Mouse (Mus musculus) forebrain, embryonic 14.5 days (tissue): Measurements from ENCODE around the gene Fgf8. TPM values are rescaled to one million over a fixed set of nuclear protein-coding genes. Genes with fewer than 3 reads are reported as not detected.

ENCODE experiments used
- ATAC-seq: fragments of 200-750 bp; cut with Nextera tagmentation; 2 replicates; pipeline ENCODE4 v1.8.0; 2017; ENCODE audit warnings: mild to moderate bottlenecking, moderate library complexity
- DNase-seq: peaks from one replicate; pipeline ENCODE4 v3.0.0-alpha.2; 2015; ENCODE audit warnings: low spot score
- H3K27ac ChIP-seq: fragments of 300-500 bp; sonication (generic); 2 replicates; pipeline ENCODE4 v1.5.1; 2014; ENCODE audit warnings: low read depth, mild to moderate bottlenecking, control low read depth, low read length, moderate library complexity
- H3K27me3 ChIP-seq: fragments of 300-500 bp; sonication (generic); replicated peaks from 2 replicates; pipeline ENCODE4 v1.6.1; 2014; ENCODE audit warnings: low read length, control low read depth, mixed read lengths; ENCODE audit not compliant: control insufficient read depth, insufficient read depth
- H3K36me3 ChIP-seq: fragments of 300-500 bp; sonication (generic); 2 replicates; pipeline ENCODE4 v1.6.1; 2014; ENCODE audit warnings: low read length, control low read depth; ENCODE audit not compliant: control insufficient read depth, insufficient read depth
- H3K4me1 ChIP-seq: fragments of 300-500 bp; sonication (generic); 2 replicates; pipeline ENCODE4 v1.6.1; 2014; ENCODE audit warnings: antibody characterized with exemption, low read length, control low read depth; ENCODE audit not compliant: control insufficient read depth, insufficient read depth
- H3K4me2 ChIP-seq: fragments of 300-500 bp; sonication (generic); 2 replicates; pipeline ENCODE4 v1.6.1; 2014; ENCODE audit warnings: mild to moderate bottlenecking, control low read depth, low read length
- H3K4me3 ChIP-seq: fragments of 300-500 bp; sonication (generic); 2 replicates; pipeline ENCODE4 v1.5.1; 2014; ENCODE audit warnings: low read depth, low read length, control low read depth
- H3K9ac ChIP-seq: fragments of 300-500 bp; sonication (generic); 2 replicates; pipeline ENCODE4 v1.6.1; 2014; ENCODE audit warnings: mild to moderate bottlenecking, low read length, control low read depth, moderate library complexity
- H3K9me3 ChIP-seq: fragments of 300-500 bp; sonication (generic); replicated peaks from 2 replicates; pipeline ENCODE4 v1.6.1; 2016; ENCODE audit warnings: low read length, control low read depth, mixed read lengths; ENCODE audit not compliant: control insufficient read depth
- WGBS: fragments of 180-500 bp; shearing (Covaris S2); extraction: QIAGEN DNeasy Blood & Tissue Kit; methylation state at CpG from one replicate; pipeline ENCODE4 v1.1.7; 2014; 5-methylcytosine and 5-hydroxymethylcytosine counted together
- polyA plus RNA-seq: library from polyadenylated mRNA; unstranded; fragments of >200 nt; fragmentation: Nextera tagmentation; extraction: Ambion mirVana; gene quantifications from 2 replicates; pipeline ENCODE4 v1.2.1, GENCODE M21; 2014

Gene Fgf8
- polyA plus RNA-seq, 1 experiment from 2014 or later, result 2.4 TPM

DNA sequence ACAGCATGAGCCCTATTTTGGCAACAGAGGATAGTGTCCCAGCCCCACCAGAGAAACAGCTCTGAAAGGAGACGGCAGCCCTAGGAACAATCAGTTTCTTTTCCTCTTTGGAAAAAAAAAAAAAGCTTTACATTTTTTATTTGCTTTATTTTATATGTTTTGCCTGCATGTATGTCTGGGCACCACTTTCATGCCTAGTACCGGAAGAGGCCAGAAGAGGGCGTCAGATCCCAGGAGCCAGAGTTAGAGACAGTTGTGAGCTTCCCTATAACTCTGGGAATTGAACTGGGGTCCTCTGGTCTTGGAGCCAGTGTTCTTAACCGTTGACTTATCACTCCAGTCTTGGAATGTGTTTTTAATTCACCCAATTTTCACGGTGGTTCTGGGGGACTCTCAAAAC, 20.5 kb downstream of the Fgf8 start:
- no peaks in the 10 kb centered on the region for H3K27me3 ChIP-seq
- DNase-seq (no peak), ATAC-seq (no peak)
- WGBS, result 69% methylated on average over 5 of the region's 5 CpGs
- H3K36me3 ChIP-seq, result no peaks in the 10 kb centered on the region
- peaks cover 4% of the 10 kb centered on the region; the same call in 1 of the 2 replicates for H3K4me1 ChIP-seq
- H3K4me2 ChIP-seq, result no peak overlapping the region
- H3K9me3 ChIP-seq, result no peaks in the 10 kb centered on the region
- no peak overlapping the region for H3K9ac ChIP-seq
- no peak overlapping the region for H3K27ac ChIP-seq
- no peak overlapping the region for H3K4me3 ChIP-seq

DNA sequence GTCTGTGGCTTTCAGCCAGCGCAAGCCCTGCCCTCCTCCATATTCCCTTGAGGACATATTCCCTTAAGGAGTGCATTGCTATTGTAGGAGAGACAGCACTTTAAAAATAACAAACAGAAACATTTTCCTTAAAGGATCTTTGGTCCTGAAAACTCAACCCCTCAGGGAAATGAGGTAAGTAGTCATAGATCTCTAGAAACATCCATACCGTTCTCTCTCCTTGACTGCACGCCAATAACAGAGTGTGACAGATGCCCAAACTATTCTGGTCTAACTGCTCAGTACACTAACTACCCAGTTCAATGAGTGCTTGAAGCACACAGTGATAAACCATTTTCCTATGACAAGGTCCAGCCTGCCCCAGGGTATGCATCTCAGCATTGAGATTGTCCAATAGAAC, 24.4 kb downstream of the Fgf8 start:
- DNase-seq (no peak), ATAC-seq (no peak; the same call in 1 of the 2 replicates)
- Histone ChIP-seq H3K9me3 (no peaks in the 10 kb centered on the region), H3K27me3 (no peaks in the 10 kb centered on the region), H3K9ac (no peak overlapping the region), H3K4me1 (peaks cover 8% of the 10 kb centered on the region; the same call in 1 of the 2 replicates), H3K27ac (peak overlapping the region; percentile 22; the same call in 1 of the 2 replicates), H3K4me2 (peak overlapping the region; percentile 46; the same call in 1 of the 2 replicates), H3K36me3 (no peaks in the 10 kb centered on the region), H3K4me3 (no peak overlapping the region)
- WGBS, result 68% methylated on average over 3 of the region's 3 CpGs

DNA sequence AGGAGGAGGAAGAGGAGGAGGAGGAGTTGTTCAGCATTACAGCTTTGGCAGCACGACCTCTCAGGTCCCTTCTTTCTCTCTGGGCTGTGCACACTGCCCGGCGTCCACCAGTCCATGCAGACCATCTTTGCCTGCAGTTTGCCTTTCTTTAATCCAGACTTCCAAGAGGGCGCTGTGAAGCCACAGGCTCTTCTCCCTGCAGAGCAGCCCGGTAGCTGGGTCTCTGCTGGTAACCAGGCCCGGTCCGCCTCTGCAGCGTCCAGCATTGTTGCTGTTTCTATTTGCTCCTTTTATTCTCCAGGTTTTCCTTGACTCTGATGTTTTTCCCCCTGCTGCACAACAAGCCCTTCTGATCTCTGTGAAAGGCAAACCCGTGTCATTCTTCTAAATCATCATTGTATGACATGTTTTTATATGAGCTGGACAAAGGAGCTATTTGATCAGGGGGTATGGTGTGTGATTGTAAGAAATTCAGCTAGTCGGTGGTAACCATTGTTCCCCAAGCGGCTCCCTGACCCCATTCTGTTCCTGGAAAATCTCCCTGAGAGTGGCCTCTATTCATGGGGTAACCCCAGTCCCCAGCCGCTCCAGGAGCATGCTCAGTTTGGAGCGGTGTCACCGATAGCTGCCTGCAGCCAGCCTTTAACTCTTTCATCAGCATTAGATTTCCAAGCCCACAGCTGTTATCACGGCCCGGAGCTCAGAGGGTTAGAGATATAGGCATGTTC, 25.1 kb downstream of the Fgf8 start:
- peak; percentile 78 for DNase-seq
- 3% methylated on average over 16 of the region's 16 CpGs for WGBS
- Histone ChIP-seq H3K27me3 (no peaks in the 10 kb centered on the region), H3K9ac (peak overlapping the region; percentile 54), H3K4me3 (peak overlapping the region; percentile 13; the same call in 1 of the 2 replicates), H3K9me3 (no peaks in the 10 kb centered on the region), H3K4me2 (peak overlapping the region; percentile 46), H3K36me3 (no peaks in the 10 kb centered on the region), H3K27ac (peak overlapping the region; percentile 69), H3K4me1 (peaks cover 8% of the 10 kb centered on the region; the same call in 1 of the 2 replicates)
- ATAC-seq, result peak; percentile 89

DNA sequence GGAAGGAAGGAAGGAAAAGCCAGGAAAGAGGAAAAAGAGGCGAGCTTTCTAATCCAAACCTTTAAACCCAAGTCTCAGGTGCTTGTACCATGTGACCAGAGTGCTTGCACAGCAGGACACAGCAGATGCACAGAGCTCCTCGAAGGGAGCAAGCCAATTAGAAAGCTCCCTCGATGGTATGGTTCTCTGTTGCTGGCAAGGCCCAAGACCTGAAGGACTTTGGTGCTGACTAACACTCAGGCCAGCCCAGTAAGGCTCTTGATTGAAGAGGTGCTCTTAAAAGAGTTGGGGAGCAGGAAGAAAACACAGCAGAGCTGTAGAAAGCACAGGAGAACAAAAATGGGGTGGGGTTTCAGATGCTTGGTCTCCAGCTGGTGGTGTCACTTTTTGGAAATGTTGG, 34.0 kb downstream of the Fgf8 start:
- Histone ChIP-seq H3K4me1 (no peaks in the 10 kb centered on the region), H3K4me2 (no peak overlapping the region), H3K9me3 (no peaks in the 10 kb centered on the region), H3K4me3 (no peak overlapping the region), H3K9ac (no peak overlapping the region), H3K27me3 (no peaks in the 10 kb centered on the region), H3K27ac (no peak overlapping the region), H3K36me3 (no peaks in the 10 kb centered on the region)
- ATAC-seq (no peak), DNase-seq (no peak)
- 73% methylated on average over 3 of the region's 3 CpGs for WGBS

DNA sequence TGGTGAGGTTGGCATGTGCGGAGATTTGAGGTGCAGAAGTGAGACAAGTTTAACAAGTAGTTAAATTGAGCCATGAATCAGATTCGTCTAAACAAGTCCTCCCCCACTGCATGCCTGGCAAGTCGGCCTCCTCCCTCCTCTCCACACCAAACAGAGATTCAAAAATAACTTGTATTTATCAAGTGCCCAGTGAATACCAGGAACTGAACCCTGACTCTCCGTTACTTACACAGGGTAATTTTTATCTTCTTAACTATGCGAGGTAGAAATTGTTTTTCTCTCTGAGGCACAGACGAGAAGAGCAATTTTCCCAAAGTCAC, 46.5 kb downstream of the Fgf8 start:
- Histone ChIP-seq H3K4me2 (no peak overlapping the region), H3K27ac (no peak overlapping the region), H3K27me3 (no peaks in the 10 kb centered on the region), H3K4me1 (no peaks in the 10 kb centered on the region), H3K9me3 (no peaks in the 10 kb centered on the region), H3K9ac (no peak overlapping the region), H3K36me3 (no peaks in the 10 kb centered on the region), H3K4me3 (no peak overlapping the region)
- ATAC-seq, result no peak
- WGBS, result 58% methylated on average over 6 of the region's 6 CpGs
- DNase-seq, result no peak

DNA sequence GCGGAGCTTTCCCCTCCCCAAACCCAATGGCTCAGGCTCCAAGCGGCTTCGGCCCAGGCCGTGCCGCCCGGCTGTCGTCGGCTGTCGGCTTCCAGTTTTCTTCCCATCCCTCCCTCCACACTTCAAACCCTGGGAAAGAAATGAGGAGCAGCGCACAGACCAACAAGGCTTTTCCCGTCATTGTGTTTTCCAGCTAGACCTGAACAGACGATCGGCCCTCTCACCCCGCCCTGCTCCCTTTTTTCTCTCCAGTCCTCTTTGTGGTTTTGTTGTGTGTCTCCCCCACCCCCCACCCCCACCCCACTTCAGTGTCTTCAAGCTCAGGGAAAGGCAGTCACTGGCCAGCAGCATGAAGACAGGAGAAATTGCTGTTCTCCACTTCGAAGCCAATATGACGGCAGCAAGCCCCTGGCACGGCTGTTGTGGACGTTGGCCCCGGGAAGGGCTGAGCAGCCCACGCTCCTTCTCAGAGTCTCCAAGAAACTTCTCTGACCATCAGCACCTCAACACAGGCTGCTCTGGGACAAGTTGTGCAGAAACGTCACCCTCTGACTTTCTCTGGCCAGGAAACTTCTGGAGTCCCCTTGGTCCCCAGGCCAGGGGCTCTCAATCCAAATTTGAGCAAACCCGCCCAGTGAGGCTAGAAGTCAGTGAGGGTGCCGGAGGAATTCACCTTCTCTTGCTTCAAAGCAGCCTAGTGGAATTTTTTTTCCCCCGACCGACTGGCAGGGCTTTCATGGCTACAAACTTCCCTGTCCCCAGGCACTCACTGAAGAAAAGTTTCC, 47.0 kb downstream of the Fgf8 start:
- Histone ChIP-seq H3K27ac (no peak overlapping the region), H3K4me3 (no peak overlapping the region), H3K4me2 (no peak overlapping the region), H3K4me1 (no peaks in the 10 kb centered on the region), H3K36me3 (no peaks in the 10 kb centered on the region), H3K9ac (peak overlapping the region; percentile 40; the same call in 1 of the 2 replicates), H3K27me3 (no peaks in the 10 kb centered on the region), H3K9me3 (no peaks in the 10 kb centered on the region)
- ATAC-seq, result no peak
- WGBS, result 23% methylated on average over 25 of the region's 25 CpGs
- DNase-seq, result no peak

DNA sequence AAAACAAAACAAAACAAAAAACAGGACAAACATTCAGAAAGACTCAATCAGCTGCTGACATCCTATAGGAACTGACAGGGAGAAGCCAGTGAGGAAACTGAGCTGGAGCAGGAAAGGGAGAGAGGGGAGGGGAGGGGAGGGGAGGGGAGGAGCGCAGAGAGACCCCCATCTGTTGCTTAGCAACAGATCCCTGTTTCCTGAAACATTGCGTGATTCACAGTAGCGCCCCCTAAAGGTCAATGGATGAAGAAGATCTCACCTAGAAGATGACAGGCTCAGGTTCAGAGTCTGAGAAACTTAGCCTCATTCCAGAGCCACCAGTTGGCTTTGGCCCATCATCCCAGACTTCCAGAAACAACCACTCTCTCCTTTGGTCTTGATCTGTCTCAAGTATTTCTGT, 48.7 kb downstream of the Fgf8 start:
- ATAC-seq (no peak), DNase-seq (peak; percentile 39)
- no peak overlapping the region for H3K4me2 ChIP-seq
- no peaks in the 10 kb centered on the region for H3K4me1 ChIP-seq
- 28% methylated on average over 3 of the region's 3 CpGs for WGBS
- H3K27ac ChIP-seq, result no peak overlapping the region
- no peaks in the 10 kb centered on the region for H3K9me3 ChIP-seq
- H3K9ac ChIP-seq, result no peak overlapping the region
- no peak overlapping the region for H3K4me3 ChIP-seq
- H3K27me3 ChIP-seq, result no peaks in the 10 kb centered on the region
- no peaks in the 10 kb centered on the region for H3K36me3 ChIP-seq

DNA sequence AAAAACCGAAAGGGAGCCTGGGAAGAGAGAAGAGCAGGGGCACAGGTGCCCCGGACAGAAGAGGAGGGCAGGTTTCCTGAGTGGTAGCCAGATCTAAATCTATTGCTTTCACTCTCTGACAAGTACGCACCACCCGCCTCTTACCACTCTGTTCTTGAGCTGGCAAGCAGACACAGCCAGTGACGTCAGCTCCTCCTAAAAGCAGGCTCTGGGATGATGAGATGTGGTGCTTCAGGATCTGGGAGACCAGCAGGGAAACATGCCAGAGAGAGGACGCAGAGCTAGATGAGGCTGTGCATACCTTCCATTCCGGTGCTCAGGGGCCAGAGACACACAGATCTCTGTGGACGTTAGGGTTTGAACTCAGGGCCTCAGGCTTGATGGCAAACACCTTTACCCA, 50.5 kb downstream of the Fgf8 start:
- H3K36me3 ChIP-seq, result no peaks in the 10 kb centered on the region
- ATAC-seq, result no peak
- H3K9ac ChIP-seq, result no peak overlapping the region

DNA sequence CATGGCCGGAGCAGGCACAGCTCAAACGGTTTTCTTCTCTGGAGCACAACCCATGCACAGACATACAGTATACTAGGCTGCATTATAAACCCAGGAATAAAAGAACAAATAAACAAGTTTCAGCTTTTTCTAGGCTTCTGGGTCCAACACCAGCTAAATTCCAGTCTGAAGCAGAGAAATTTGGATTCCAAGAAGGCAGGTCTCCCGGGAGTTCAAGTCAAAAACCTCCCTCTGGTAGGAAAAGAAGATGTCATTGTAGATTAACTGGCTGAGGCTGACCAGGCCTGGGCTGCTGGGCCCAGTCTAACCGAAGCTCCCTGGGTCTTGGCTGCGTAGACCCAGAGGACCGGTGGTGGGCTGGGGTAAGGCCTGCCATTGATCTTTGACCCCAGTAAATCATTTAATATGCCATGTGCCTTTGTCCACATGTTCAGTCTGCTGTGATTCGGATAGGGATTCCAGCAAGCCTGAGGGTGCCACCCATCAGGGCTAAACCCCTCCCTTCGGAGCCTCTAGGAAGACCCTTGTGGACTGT, 51.6 kb downstream of the Fgf8 start:
- no peak overlapping the region for H3K4me2 ChIP-seq
- H3K9me3 ChIP-seq, result no peaks in the 10 kb centered on the region
- no peaks in the 10 kb centered on the region for H3K27me3 ChIP-seq
- no peak for DNase-seq
- no peaks in the 10 kb centered on the region for H3K4me1 ChIP-seq
- no peaks in the 10 kb centered on the region for H3K36me3 ChIP-seq
- H3K4me3 ChIP-seq, result no peak overlapping the region
- WGBS, result 87% methylated on average over 8 of the region's 8 CpGs
- H3K9ac ChIP-seq, result no peak overlapping the region
- ATAC-seq, result no peak
- no peak overlapping the region for H3K27ac ChIP-seq

More for the DNA sequence above, 50.5 kb downstream of the Fgf8 start:
- Histone ChIP-seq H3K27ac (no peak overlapping the region), H3K4me1 (no peaks in the 10 kb centered on the region), H3K27me3 (no peaks in the 10 kb centered on the region), H3K9me3 (no peaks in the 10 kb centered on the region), H3K4me2 (no peak overlapping the region), H3K4me3 (no peak overlapping the region)
- no peak for DNase-seq
- WGBS, result 95% methylated on average over 8 of the region's 8 CpGs
